Mouse (Mus musculus) MEL (cell line): Measurements from ENCODE around the gene Paxbp1.

Source experiments
- CTCF ChIP-seq, 3 experiments: IDR thresholded peaks in 2 of 3; conservative IDR thresholded peaks in 1 of 3; 2 replicates each; pipeline ENCODE4 v1.5.1; 2011 to 2012; ENCODE audit warnings: low read length in 3 of 3, low read depth in 2 of 3, mild to moderate bottlenecking in 2 of 3, improper control_type of control experiment in 1 of 3, inconsistent platforms in 1 of 3, mixed read lengths in 1 of 3, moderate library complexity in 1 of 3; ENCODE audit not compliant: control insufficient read depth in 1 of 3, insufficient read depth in 1 of 3, poor library complexity in 1 of 3, severe bottlenecking in 1 of 3
- E2F4 ChIP-seq: IDR thresholded peaks from 2 replicates; pipeline ENCODE4 v1.6.1; 2011; ENCODE audit warnings: low read depth, low read length, improper control_type of control experiment, borderline replicate concordance
- EP300 ChIP-seq, 2 experiments: IDR thresholded peaks; 2 replicates each; pipeline ENCODE4 v1.6.1; 2011; ENCODE audit warnings: improper control_type of control experiment in 2 of 2, low read length in 2 of 2, low read depth in 1 of 2, mild to moderate bottlenecking in 1 of 2
- GATA1 ChIP-seq: IDR thresholded peaks from 2 replicates; pipeline ENCODE4 v1.6.1; 2011; ENCODE audit warnings: low read depth, low read length, improper control_type of control experiment
- HCFC1 ChIP-seq: IDR thresholded peaks from 2 replicates; pipeline ENCODE4 v1.6.1; 2012; ENCODE audit warnings: low read depth, mild to moderate bottlenecking, inconsistent platforms, low read length, improper control_type of control experiment, moderate library complexity
- JUND ChIP-seq: IDR thresholded peaks from 2 replicates; pipeline ENCODE4 v1.6.1; 2011; ENCODE audit warnings: low read depth, mild to moderate bottlenecking, improper control_type of control experiment, low read length
- MAFK ChIP-seq: IDR thresholded peaks from 2 replicates; pipeline ENCODE4 v1.6.1; 2011; ENCODE audit warnings: low read depth, mild to moderate bottlenecking, low read length, improper control_type of control experiment, borderline replicate concordance
- MAX ChIP-seq: IDR thresholded peaks from 2 replicates; pipeline ENCODE4 v1.6.1; 2011; ENCODE audit warnings: low read length, improper control_type of control experiment
- POLR2A ChIP-seq, 2 experiments: IDR thresholded peaks; 2 replicates each; pipeline ENCODE4 v1.6.1; 2011 to 2012; ENCODE audit warnings: low read length in 2 of 2, mild to moderate bottlenecking in 2 of 2, control low read depth in 1 of 2, improper control_type of control experiment in 1 of 2, low read depth in 1 of 2, moderate library complexity in 1 of 2; ENCODE audit not compliant: control insufficient read depth in 1 of 2, insufficient read depth in 1 of 2, poor library complexity in 1 of 2
- POLR2AphosphoS2 ChIP-seq: IDR thresholded peaks from 2 replicates; pipeline ENCODE4 v1.6.1; 2011; ENCODE audit warnings: low read length, improper control_type of control experiment

DNA sequence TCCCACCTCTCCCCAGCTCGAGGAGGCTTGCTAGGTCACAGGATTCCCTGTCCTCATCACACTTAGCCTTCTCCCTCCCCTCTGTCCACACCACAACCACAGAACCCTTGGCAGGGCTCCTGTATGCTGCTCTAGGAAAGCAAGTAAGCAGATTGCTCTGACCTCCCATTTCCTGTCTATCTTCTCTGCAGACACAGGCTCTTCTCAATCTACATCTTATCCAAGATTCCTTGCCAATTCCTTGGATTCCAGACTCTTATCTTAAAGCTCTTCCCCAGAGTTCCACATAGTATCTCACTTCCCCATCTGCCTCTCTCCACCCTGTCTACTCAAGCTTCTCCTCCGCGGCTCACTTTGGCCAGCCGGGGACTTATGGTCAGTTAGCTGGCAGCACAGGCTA, 49.3 kb downstream of the Paxbp1 start:
- TF ChIP-seq POLR2AphosphoS2 (no peak), HCFC1 (no peak), MAFK (no peak), GATA1 (peak; percentile 62), EP300 (IDR thresholded peaks at IDR 0.05; ENCODE audit: low read depth in 1 of 2, low read length in 2 of 2) (0 out of 4 replicates have a peak, but pooled peaks of 1 of the 2 experiments have one; percentile 19), CTCF (IDR thresholded peaks at IDR 0.05 in 2 of 3, conservative IDR thresholded peaks at IDR 0.05 in 1 of 3; ENCODE audit: control insufficient read depth in 1 of 3, insufficient read depth in 1 of 3, low read depth in 2 of 3, low read length in 3 of 3, poor library complexity in 1 of 3, severe bottlenecking in 1 of 3) (no peak), E2F4 (no peak), MAX (no peak), JUND (no peak), POLR2A (IDR thresholded peaks at IDR 0.05; ENCODE audit: control insufficient read depth in 1 of 2, insufficient read depth in 1 of 2, low read depth in 1 of 2, low read length in 2 of 2, poor library complexity in 1 of 2) (no peak)
